Mouse (Mus musculus): ENCODE measurements at regions not wholly inside any gene's neighbourhood (a gene's known extent, or its start where the extent isn't known, plus 50 kb on each side); places are given as distances from the start of the nearest gene placed in this dataset.

DNA sequence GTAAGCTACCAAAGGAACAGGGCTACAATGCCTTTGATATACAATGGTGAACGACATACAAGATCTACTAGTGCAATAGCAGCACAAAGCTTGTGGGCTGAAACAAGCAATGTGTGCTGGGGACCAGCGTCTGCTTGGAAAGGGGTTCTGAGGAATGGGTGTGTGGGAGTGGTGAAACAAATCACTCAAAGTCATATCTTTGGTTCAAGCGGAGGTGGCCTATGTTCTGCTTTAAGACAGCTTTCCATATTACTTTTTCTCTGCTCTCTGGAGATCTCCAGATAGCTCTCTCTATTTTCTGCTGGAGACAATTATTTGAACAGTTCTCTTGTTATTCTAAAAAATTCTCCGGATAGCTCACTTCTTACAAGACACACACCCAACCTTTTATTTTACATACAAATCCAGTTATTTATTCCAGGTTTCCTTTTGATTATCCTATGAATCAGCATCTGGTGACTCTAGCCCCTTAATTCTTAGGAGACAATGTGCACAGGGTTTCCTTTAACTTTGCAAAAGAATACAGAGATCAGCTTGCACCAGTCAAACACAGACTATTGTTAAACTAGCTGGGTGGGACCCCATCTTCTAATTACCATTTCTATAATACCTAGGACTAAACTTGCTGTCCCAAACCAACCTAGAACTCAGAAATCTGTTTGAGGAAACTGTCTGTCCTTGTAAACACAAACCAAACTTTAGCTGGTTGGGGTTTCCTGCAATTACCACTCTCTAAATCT is 67.4 kb downstream of the Ube2dnl2 start:
- no peak for TF ChIP-seq CTCF (IDR thresholded peaks at IDR 0.05; ENCODE audit: low read depth, low read length)
- TF ChIP-seq POLR2A (IDR thresholded peaks at IDR 0.05; ENCODE audit: insufficient read depth, low read length): no peak

All from ES-Bruce4 (cell line).